Mouse (Mus musculus): ENCODE results near the gene Aldh18a1. TPM values are rescaled to one million over a fixed set of nuclear protein-coding genes. Genes with fewer than 3 reads are reported as not detected.

Aldh18a1 gene
- 74.2 and 74.9 TPM in 2 replicates for polyA plus RNA-seq (2012; rRNA removed)

DNA sequence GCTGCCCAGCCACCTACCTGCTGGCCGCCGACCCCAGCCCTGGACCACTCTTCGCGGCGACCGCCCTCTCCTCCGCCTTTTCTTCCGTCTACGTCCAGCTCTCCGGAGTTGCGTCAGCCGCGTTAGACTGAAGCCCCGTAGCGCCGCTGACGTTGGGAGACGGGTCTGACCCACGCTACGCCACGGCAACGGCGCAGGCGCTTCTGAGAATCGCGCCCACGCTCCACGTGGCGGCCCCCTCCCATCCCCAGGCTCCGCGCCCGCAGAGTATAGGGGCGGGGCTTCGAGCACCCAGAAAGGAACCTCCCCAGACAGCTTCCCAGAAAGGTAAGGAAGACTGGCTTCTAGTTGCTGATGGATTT is at the start of gene Aldh18a1:
Gene Aldh18a1, minus strand, starts transcription at position 171 of the 362 bp plus-strand sequence.

DNA sequence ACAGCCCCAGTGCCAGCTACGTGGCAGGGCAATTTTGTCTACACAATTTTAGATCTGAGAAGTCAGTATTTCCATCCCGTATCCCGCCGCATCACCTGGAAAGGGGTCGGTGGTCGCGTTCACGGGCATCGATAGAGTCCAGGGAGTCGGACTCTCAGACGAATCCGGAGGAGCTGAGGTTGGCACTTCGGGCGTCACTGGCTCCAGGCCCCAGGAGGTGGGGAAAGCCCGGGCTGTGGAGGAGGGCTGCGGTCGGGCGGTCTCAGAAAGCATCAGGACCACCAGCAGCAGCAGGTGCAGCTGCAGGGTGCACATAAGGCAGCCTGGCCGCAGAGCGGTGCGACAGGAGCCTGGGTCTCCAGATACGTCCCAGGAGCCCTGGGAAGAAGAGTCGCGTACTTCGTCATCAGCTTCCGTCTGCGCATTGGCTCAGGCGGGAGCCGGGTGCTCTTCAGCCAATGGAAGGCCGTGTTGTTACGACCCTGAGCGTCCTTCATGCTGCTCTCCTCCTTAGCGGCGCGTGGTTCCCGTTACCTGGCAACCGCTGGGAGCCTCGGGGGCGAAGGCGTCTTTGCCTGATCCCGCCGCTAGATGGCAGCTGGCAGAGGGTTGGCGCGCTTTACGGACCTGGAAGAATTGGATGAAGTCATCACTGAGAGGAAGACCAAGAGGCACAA is 23.7 kb upstream of the Aldh18a1 start, which contains the start of the genes Tctn3 and Entpd1:
Gene Tctn3, minus strand, starts transcription at position 404 of the 677 bp plus-strand sequence.
Gene Entpd1, plus strand, starts transcription at position 537 of the 677 bp plus-strand sequence.

DNA sequence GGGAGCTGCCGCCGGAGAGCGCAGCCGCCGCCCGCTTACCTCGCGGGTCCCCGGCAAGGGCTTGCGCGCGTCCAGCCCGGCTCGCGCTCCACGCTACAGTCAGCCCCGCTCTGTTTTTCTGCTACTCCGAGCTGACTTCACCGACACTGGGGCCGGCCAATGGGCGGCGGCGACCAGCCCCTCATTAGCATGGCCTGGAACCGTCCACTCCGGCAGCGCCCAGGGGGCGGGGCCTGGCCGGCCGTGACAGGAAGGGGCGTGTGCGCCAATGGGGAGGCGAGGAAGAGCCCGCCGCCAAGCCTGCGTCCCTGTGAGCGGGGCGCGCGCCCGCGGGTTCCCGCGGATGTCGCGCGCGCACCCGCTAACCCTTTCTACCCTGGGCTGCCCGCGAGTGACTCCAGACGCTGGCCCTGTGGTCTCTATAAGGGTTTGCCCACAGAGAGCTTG is 74.6 kb downstream of the Aldh18a1 start, which contains the start of gene Sorbs1:
Gene Sorbs1, minus strand, starts transcription at position 148 of the 447 bp plus-strand sequence.

Other genes with a start within 250 kb of the Aldh18a1 start
- 75.3 and 84.2 TPM in 2 replicates for gene Sorbs1, start 74.7 kb downstream of the Aldh18a1 start, polyA plus RNA-seq (2012; rRNA removed)
- gene Tctn3, start 23.8 kb upstream of the Aldh18a1 start, polyA plus RNA-seq (2012; rRNA removed), result 16.2 and 16.4 TPM in 2 replicates
- 10.3 TPM in 2 replicates for gene Entpd1, start 23.9 kb upstream of the Aldh18a1 start, polyA plus RNA-seq (2012; rRNA removed)
- 0.04 and 0.32 TPM in 2 replicates for gene Cc2d2b, start 160.3 kb upstream of the Aldh18a1 start, polyA plus RNA-seq (2012; rRNA removed)
- gene Ccnj, start 242.8 kb upstream of the Aldh18a1 start, polyA plus RNA-seq (2012; rRNA removed), result 19.5 and 23.9 TPM in 2 replicates